11 mouse cellular contexts compared by ENCODE assay signal in genomic region chr4:12481481-12481880, GRCm38 (mm10).
"Had no signal": no experiment of that assay in that cellular context is flagged by ENCODE, and none has a peak within 500 bp of the region (broad histone marks: within the 10 kb centered on the region; RNA-seq: fewer than 3 reads in every experiment).

No protein-coding gene starts in this region.

- DNase-seq: layer of hippocampus, adult 9-11 months; layer of hippocampus, postnatal 36 days; liver, embryonic 13.5 days; lung, adult 18-20 months; midbrain, embryonic 14.5 days; right cerebral cortex, adult 18-20 months; right cerebral cortex, postnatal 25 days; thymus, postnatal 4 days had no signal

- H3K9ac ChIP-seq: limb, embryonic 15.5 days; liver, embryonic 13.5 days; neural tube, embryonic 12.5 days had no signal

- H3K36me3 ChIP-seq: limb, embryonic 15.5 days; liver, embryonic 13.5 days; neural tube, embryonic 12.5 days had no signal

- H3K27me3 ChIP-seq: limb, embryonic 15.5 days; liver, embryonic 13.5 days; neural tube, embryonic 12.5 days had no signal

- H3K4me3 ChIP-seq: limb, embryonic 15.5 days; liver, embryonic 13.5 days; neural tube, embryonic 12.5 days had no signal

- H3K27ac ChIP-seq: limb, embryonic 15.5 days; liver, embryonic 13.5 days; neural tube, embryonic 12.5 days; stomach, postnatal 0 days had no signal

- H3K4me1 ChIP-seq: limb, embryonic 15.5 days; liver, embryonic 13.5 days; neural tube, embryonic 12.5 days had no signal
